Mouse (Mus musculus) liver, postnatal 0 days (tissue): Measurements from ENCODE around the gene Atp10b. TPM values are rescaled to one million over a fixed set of nuclear protein-coding genes. Genes with fewer than 3 reads are reported as not detected.

ENCODE experiments used
- ATAC-seq: fragments of 200-750 bp; cut with Nextera tagmentation; 2 replicates; pipeline ENCODE4 v1.8.0; 2017; ENCODE audit warnings: mild to moderate bottlenecking, moderate library complexity
- DNase-seq: peaks from one replicate; pipeline ENCODE4 v3.0.0-alpha.2; 2016
- H3K27ac ChIP-seq: fragments of 300-500 bp; sonication (generic); 2 replicates; pipeline ENCODE4 v1.5.1; 2014; ENCODE audit warnings: antibody characterized with exemption, moderate library complexity, mild to moderate bottlenecking, low read depth
- H3K27me3 ChIP-seq: fragments of 300-500 bp; sonication (generic); 2 replicates; pipeline ENCODE4 v1.6.1; 2014; ENCODE audit warnings: low read length, control low read depth, mixed read lengths; ENCODE audit not compliant: insufficient read depth
- H3K36me3 ChIP-seq: fragments of 300-500 bp; sonication (generic); replicated peaks from 2 replicates; pipeline ENCODE4 v1.6.1; 2014; ENCODE audit warnings: mild to moderate bottlenecking, control low read depth, low read length, moderate library complexity, mixed read lengths; ENCODE audit not compliant: insufficient read depth
- H3K4me1 ChIP-seq: fragments of 300-500 bp; sonication (generic); 2 replicates; pipeline ENCODE4 v1.6.1; 2014; ENCODE audit warnings: antibody characterized with exemption, mild to moderate bottlenecking, control low read depth; ENCODE audit not compliant: insufficient read depth
- H3K4me2 ChIP-seq: fragments of 300-500 bp; sonication (generic); 2 replicates; pipeline ENCODE4 v1.6.1; 2014; ENCODE audit warnings: low read depth, mild to moderate bottlenecking, low read length, moderate library complexity, mixed read lengths
- H3K4me3 ChIP-seq: fragments of 300-500 bp; sonication (generic); 2 replicates; pipeline ENCODE4 v1.5.1; 2014; ENCODE audit warnings: low read depth, low read length
- H3K9ac ChIP-seq: fragments of 300-500 bp; sonication (generic); replicated peaks from 2 replicates; pipeline ENCODE4 v1.6.1; 2014; ENCODE audit warnings: mild to moderate bottlenecking, moderate library complexity
- H3K9me3 ChIP-seq: fragments of 300-500 bp; sonication (generic); 2 replicates; pipeline ENCODE4 v1.6.1; 2016; ENCODE audit warnings: mild to moderate bottlenecking, control low read depth, low read length, mixed read lengths
- CTCF ChIP-seq: sonication (generic); IDR thresholded peaks from 2 replicates; pipeline ENCODE4 v1.5.1; 2016; ENCODE audit warnings: antibody characterized with exemption, low read depth
- EP300 ChIP-seq: IDR thresholded peaks from 2 replicates; pipeline ENCODE4 v1.6.1; 2016; ENCODE audit warnings: antibody characterized with exemption, low read depth, mild to moderate bottlenecking
- WGBS: fragments of 180-500 bp; shearing (Covaris S2); extraction: QIAGEN DNeasy Blood & Tissue Kit; methylation state at CpG from one replicate; pipeline ENCODE4 v1.1.7; 2014; ENCODE audit not compliant: insufficient replicate concordance; 5-methylcytosine and 5-hydroxymethylcytosine counted together
- polyA plus RNA-seq: library from polyadenylated mRNA; unstranded; fragments of >200 nt; fragmentation: Nextera tagmentation; extraction: Ambion mirVana; gene quantifications from 2 replicates; pipeline ENCODE4 v1.2.1, GENCODE M21; 2015

Gene Atp10b
- polyA plus RNA-seq, 1 experiment from 2014 or later: not detected

DNA sequence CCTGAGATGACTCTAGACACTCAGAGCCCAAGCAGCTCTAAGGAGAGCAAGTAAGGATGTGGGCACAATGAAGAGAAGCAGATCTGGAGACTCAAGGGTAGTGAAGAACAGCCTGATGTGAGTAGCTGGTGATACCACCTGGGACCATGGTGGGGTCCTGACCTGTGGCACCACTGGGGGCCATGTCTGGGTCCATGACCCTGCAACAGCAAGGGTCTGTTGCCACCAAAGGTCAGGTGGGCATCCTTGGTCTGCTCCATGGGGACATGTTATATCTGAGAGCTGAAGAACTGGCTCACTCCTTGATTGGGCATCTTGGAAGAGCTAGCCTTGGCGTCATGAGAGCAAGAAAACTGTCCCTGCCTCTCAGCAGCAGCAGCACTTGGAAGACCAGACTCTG lies 64.1 kb downstream of the Atp10b start:
- no peak for ATAC-seq
- TF ChIP-seq EP300 (no peak), CTCF (no peak)
- Histone ChIP-seq H3K9me3 (no peaks in the 10 kb centered on the region), H3K4me2 (no peak overlapping the region), H3K27me3 (no peaks in the 10 kb centered on the region), H3K4me3 (no peak overlapping the region), H3K27ac (no peak overlapping the region), H3K4me1 (no peaks in the 10 kb centered on the region), H3K36me3 (no peaks in the 10 kb centered on the region), H3K9ac (no peak overlapping the region)
- DNase-seq: no peak
- 53% methylated on average over 1 of the region's 1 CpGs for WGBS

- Histone ChIP-seq H3K9ac (no peak overlapping the region), H3K4me1 (no peaks in the 10 kb centered on the region), H3K36me3 (no peaks in the 10 kb centered on the region), H3K4me2 (no peak overlapping the region), H3K9me3 (no peaks in the 10 kb centered on the region), H3K4me3 (no peak overlapping the region), H3K27me3 (no peaks in the 10 kb centered on the region), H3K27ac (no peak overlapping the region)
- no peak for TF ChIP-seq EP300
- TF ChIP-seq CTCF: no peak
- 38% methylated on average over 4 of the region's 4 CpGs for WGBS
- DNase-seq (peak; percentile 17), ATAC-seq (no peak)
These were observed 67.3 kb downstream of the Atp10b start for GRCm38 (mm10) chr11:43217021-43217420.

DNA sequence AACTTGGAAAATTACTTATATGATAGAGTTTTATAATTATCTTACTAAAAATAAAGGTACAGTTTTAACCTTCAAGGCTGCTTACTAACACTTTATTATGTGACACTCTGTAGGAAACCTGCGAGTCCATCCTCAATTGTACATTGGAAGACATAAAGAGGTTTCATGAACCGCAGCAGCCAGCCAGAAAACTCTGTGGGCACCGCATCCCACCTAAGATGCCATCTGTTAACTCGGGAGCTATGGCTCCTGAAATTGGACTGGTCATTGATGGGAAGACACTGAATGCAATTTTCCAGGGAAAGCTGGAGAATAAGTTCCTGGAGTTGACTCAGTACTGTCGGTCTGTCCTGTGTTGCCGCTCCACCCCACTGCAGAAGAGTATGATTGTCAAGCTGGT lies 80.6 kb downstream of the Atp10b start:
- H3K4me1 ChIP-seq: no peaks in the 10 kb centered on the region
- H3K36me3 ChIP-seq: no peaks in the 10 kb centered on the region
- H3K9me3 ChIP-seq: no peaks in the 10 kb centered on the region
- H3K4me3 ChIP-seq: no peak overlapping the region
- ATAC-seq (no peak), DNase-seq (no peak)
- no peak overlapping the region for H3K27ac ChIP-seq
- no peaks in the 10 kb centered on the region for H3K27me3 ChIP-seq
- no peak overlapping the region for H3K9ac ChIP-seq
- TF ChIP-seq EP300 (no peak), CTCF (no peak)
- WGBS: 79% methylated on average over 6 of the region's 6 CpGs
- no peak overlapping the region for H3K4me2 ChIP-seq

DNA sequence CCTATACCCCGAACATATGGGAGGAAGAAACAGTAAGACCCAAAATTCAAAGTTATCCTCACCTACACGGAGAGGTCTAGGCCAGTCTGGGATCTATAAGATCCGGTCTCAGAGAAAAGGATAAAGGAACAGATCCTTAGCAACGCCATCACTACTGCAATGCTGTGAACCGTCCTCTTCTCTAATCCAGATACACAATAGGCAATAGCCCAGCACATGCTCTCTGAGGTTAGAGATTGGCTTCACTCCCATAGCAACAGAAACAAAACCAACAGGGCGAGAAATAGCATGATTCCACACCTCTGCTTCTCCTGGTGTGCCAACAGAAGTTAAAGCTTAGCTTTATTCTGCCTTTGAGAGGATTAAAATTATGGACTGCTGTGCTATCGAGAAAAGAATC lies 82.4 kb downstream of the Atp10b start:
- WGBS: 70% methylated on average over 7 of the region's 7 CpGs
- no peak overlapping the region for H3K27ac ChIP-seq
- H3K9me3 ChIP-seq: no peaks in the 10 kb centered on the region
- no peaks in the 10 kb centered on the region for H3K36me3 ChIP-seq
- no peaks in the 10 kb centered on the region for H3K4me1 ChIP-seq
- DNase-seq: no peak
- no peaks in the 10 kb centered on the region for H3K27me3 ChIP-seq
- H3K4me3 ChIP-seq: no peak overlapping the region
- no peak overlapping the region for H3K9ac ChIP-seq
- no peak for ATAC-seq
- TF ChIP-seq EP300 (no peak), CTCF (no peak)
- no peak overlapping the region for H3K4me2 ChIP-seq

DNA sequence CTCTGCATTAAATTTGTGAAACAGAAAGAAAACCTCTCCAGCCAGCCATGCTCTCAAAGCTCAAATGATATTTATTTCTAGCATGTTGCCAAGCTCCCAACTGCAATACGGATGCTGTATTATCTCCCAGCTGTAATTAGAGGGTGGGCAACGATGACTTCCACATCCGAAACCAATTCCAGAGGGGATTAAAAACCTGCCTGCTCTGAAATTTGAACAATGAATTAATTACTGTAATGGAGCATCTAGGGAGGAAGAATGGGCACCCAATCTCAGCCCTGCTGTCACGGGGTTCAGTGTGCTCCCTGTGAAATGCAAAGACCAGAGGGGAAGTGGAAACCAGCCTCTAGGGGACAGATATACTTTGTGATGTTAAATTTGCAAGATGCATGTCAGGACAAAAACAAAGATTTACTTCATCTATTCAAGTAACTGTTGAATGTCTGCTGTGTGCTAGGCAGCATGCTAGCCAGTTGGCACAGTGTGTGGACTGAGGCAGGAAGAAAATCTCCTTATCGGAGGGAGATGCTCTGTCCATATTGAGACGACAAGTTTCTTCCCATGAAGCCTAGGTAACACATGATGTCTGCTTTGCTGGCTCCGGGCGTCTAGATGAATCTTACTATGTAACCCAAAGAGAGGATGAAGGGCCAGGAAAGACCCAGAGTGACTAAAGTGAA lies 86.8 kb downstream of the Atp10b start:
- TF ChIP-seq CTCF (no peak), EP300 (no peak)
- 73% methylated on average over 8 of the region's 8 CpGs for WGBS

DNA sequence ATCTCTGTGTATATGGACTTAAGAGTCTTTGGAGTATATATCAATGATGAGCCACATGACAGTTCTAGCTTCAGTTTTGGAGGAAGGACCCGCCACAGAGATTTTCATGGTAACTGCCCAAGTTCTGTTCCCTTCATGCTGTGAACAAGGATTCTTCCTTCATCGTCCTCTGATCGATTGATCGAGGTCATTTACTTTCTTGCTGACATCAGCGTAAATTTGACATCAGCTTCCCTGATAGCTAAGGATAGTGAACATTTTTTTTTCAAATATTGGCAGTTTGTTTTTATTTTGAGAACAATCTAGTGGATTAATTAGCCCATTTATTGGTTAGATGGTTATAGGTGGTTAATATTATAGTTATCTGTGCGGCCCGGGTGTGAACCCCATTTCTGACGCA lies 90.1 kb downstream of the Atp10b start:
- H3K4me3 ChIP-seq: no peak overlapping the region

More for the DNA sequence above, 86.8 kb downstream of the Atp10b start:
- H3K9me3 ChIP-seq: no peaks in the 10 kb centered on the region
- no peaks in the 10 kb centered on the region for H3K4me1 ChIP-seq
- no peak overlapping the region for H3K4me3 ChIP-seq
- ATAC-seq (no peak), DNase-seq (no peak)
- H3K4me2 ChIP-seq: no peak overlapping the region
- H3K9ac ChIP-seq: no peak overlapping the region
- H3K27ac ChIP-seq: no peak overlapping the region
- H3K27me3 ChIP-seq: no peaks in the 10 kb centered on the region
- H3K36me3 ChIP-seq: no peaks in the 10 kb centered on the region

GRCm38 (mm10) chr11:43253034-43253433 lies 103.4 kb downstream of the Atp10b start:
- ATAC-seq (no peak), DNase-seq (no peak)
- 59% methylated on average over 6 of the region's 6 CpGs for WGBS
- H3K4me3 ChIP-seq: no peak overlapping the region
- H3K4me2 ChIP-seq: no peak overlapping the region
- no peak overlapping the region for H3K27ac ChIP-seq
- no peaks in the 10 kb centered on the region for H3K4me1 ChIP-seq
- H3K9me3 ChIP-seq: no peaks in the 10 kb centered on the region
- no peak overlapping the region for H3K9ac ChIP-seq
- no peaks in the 10 kb centered on the region for H3K36me3 ChIP-seq
- TF ChIP-seq EP300 (no peak), CTCF (no peak)
- no peaks in the 10 kb centered on the region for H3K27me3 ChIP-seq

More for the DNA sequence above, 90.1 kb downstream of the Atp10b start:
- 83% methylated on average over 8 of the region's 8 CpGs for WGBS
- ATAC-seq: no peak
- Histone ChIP-seq H3K36me3 (no peaks in the 10 kb centered on the region), H3K27ac (no peak overlapping the region), H3K4me2 (no peak overlapping the region), H3K4me1 (no peaks in the 10 kb centered on the region), H3K27me3 (no peaks in the 10 kb centered on the region), H3K9me3 (no peaks in the 10 kb centered on the region), H3K9ac (no peak overlapping the region)
- no peak for DNase-seq
- no peak for TF ChIP-seq CTCF
- no peak for TF ChIP-seq EP300
